Comparison of ENCODE assay signal across 15 mouse cellular contexts in the genomic region with DNA sequence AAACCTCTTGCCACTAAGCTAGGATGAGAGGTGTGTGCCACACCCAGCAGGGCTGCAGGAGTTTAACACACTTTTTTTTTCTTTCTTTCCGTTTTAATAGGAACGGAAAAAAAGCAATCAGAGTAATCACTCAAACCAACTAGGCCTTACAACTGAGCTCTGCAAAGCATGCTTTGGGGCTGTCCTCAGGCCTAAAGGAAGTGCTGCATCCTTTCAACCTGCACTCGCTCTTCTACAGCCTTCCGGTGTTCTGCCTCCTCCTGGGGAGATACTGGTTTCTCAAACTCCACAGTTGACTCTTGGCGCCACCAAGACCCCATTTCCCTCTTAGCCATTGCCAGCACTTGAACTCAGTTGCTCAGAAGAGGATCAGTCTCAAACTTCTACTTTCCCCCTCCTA.
"Had no signal": no experiment of that assay in that cellular context is flagged by ENCODE, and none has a peak within 500 bp of the region (broad histone marks: within the 10 kb centered on the region; RNA-seq: fewer than 3 reads in every experiment).

No protein-coding gene starts in this region.

- H3K4me1 ChIP-seq: liver, embryonic 15.5 days; megakaryocyte, embryonic 14.5 days had no signal

- H3K27me3 ChIP-seq: intestine, embryonic 15.5 days; liver, embryonic 15.5 days had no signal

- H3K4me3 ChIP-seq: intestine, embryonic 15.5 days; kidney, embryonic 15.5 days; layer of hippocampus, adult 2 months; left cerebral cortex, adult 2 months; limb, embryonic 10.5 days; liver, embryonic 15.5 days; megakaryocyte, embryonic 14.5 days; midbrain, embryonic 15.5 days had no signal

- DNase-seq: kidney, adult 18-20 months; kidney, postnatal 14 days; lung, embryonic 14.5 days; lung, postnatal 10 days; right cerebral cortex, adult 18-20 months; right cerebral cortex, postnatal 25 days had no signal

- H3K27ac ChIP-seq: intestine, embryonic 15.5 days; kidney, embryonic 15.5 days; layer of hippocampus, adult 2 months; left cerebral cortex, adult 2 months; limb, embryonic 10.5 days; liver, embryonic 15.5 days; macrophage; midbrain, embryonic 15.5 days had no signal

- H3K36me3 ChIP-seq: intestine, embryonic 15.5 days; kidney, embryonic 15.5 days; limb, embryonic 10.5 days; liver, embryonic 15.5 days; midbrain, embryonic 15.5 days had no signal
